Mouse (Mus musculus): ENCODE results near the gene Fam193a. TPM values are rescaled to one million over a fixed set of nuclear protein-coding genes. Genes with fewer than 3 reads are reported as not detected.

Fam193a gene
- polyA plus RNA-seq, 1 experiment: 130 TPM

- no peak overlapping the region for H3K27ac ChIP-seq (ENCODE audit: control insufficient read depth, insufficient read depth, low read length)
- H3K27me3 ChIP-seq (ENCODE audit: control insufficient read depth, insufficient read depth, low read length): no peaks in the 10 kb centered on the region
- DNase-seq: no peak
- H3K4me3 ChIP-seq (ENCODE audit: control insufficient read depth, insufficient read depth, low read length): no peak overlapping the region
- no peaks in the 10 kb centered on the region for H3K4me1 ChIP-seq (replicated peaks; ENCODE audit: control insufficient read depth, insufficient read depth, low read length)
- no peak for TF ChIP-seq POLR2A (IDR thresholded peaks at IDR 0.05; ENCODE audit: control insufficient read depth, extremely low read depth, insufficient read depth, low read length, poor library complexity)
- no peak for TF ChIP-seq CTCF (IDR thresholded peaks at IDR 0.05; ENCODE audit: borderline replicate concordance, control insufficient read depth, extremely low read depth, insufficient read depth, low read length, poor library complexity)
- H3K36me3 ChIP-seq (ENCODE audit: control insufficient read depth, insufficient read depth, low read length): no peaks in the 10 kb centered on the region
- whole genome bisulfite sequencing: 87% methylated on average over 6 of the region's 6 CpGs
Measured at GRCm38 (mm10) chr5:34487320-34488090, 117.8 kb downstream of the Fam193a start.

- H3K27me3 ChIP-seq (ENCODE audit: control insufficient read depth, insufficient read depth, low read length): no peaks in the 10 kb centered on the region
- H3K4me3 ChIP-seq (ENCODE audit: control insufficient read depth, insufficient read depth, low read length): no peak overlapping the region
- WGBS: 84% methylated on average over 6 of the region's 6 CpGs
- TF ChIP-seq CTCF (IDR thresholded peaks at IDR 0.05; ENCODE audit: borderline replicate concordance, control insufficient read depth, extremely low read depth, insufficient read depth, low read length, poor library complexity) (no peak), POLR2A (IDR thresholded peaks at IDR 0.05; ENCODE audit: control insufficient read depth, extremely low read depth, insufficient read depth, low read length, poor library complexity) (no peak)
- no peak for DNase-seq
- H3K27ac ChIP-seq (ENCODE audit: control insufficient read depth, insufficient read depth, low read length): no peak overlapping the region
- no peaks in the 10 kb centered on the region for H3K4me1 ChIP-seq (replicated peaks; ENCODE audit: control insufficient read depth, insufficient read depth, low read length)
- no peaks in the 10 kb centered on the region for H3K36me3 ChIP-seq (ENCODE audit: control insufficient read depth, insufficient read depth, low read length)
Measured at GRCm38 (mm10) chr5:34488741-34489417, 119.1 kb downstream of the Fam193a start.

DNA sequence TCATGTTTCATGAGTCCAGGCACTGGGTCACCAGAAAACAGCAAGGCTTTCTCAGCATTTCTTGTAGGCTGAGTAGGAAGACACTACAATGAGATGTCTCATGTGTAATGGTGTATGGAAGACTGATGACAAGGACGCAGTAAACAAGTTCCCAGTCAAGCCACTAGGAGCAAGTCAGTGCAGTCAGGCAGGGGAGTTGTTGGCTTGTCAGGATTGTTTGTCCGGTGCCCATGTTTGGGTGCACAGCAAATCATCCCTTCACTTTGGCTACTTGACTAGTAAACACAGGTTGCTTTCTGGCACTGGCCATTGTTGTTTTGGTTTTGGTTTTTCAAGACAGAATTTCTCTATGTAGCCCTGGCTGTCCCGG lies 119.7 kb downstream of the Fam193a start:
- DNase-seq: no peak
- WGBS: 97% methylated on average over 3 of the region's 3 CpGs
- Histone ChIP-seq H3K27ac (ENCODE audit: control insufficient read depth, insufficient read depth, low read length) (no peak overlapping the region), H3K36me3 (ENCODE audit: control insufficient read depth, insufficient read depth, low read length) (no peaks in the 10 kb centered on the region), H3K4me1 (replicated peaks; ENCODE audit: control insufficient read depth, insufficient read depth, low read length) (no peaks in the 10 kb centered on the region), H3K4me3 (ENCODE audit: control insufficient read depth, insufficient read depth, low read length) (no peak overlapping the region), H3K27me3 (ENCODE audit: control insufficient read depth, insufficient read depth, low read length) (no peaks in the 10 kb centered on the region)
- TF ChIP-seq POLR2A (IDR thresholded peaks at IDR 0.05; ENCODE audit: control insufficient read depth, extremely low read depth, insufficient read depth, low read length, poor library complexity): no peak
- TF ChIP-seq CTCF (IDR thresholded peaks at IDR 0.05; ENCODE audit: borderline replicate concordance, control insufficient read depth, extremely low read depth, insufficient read depth, low read length, poor library complexity): no peak

- DNase-seq: no peak
- 98% methylated on average over 6 of the region's 6 CpGs for WGBS
- Histone ChIP-seq H3K4me3 (ENCODE audit: control insufficient read depth, insufficient read depth, low read length) (no peak overlapping the region), H3K27ac (ENCODE audit: control insufficient read depth, insufficient read depth, low read length) (no peak overlapping the region), H3K27me3 (ENCODE audit: control insufficient read depth, insufficient read depth, low read length) (no peaks in the 10 kb centered on the region), H3K4me1 (replicated peaks; ENCODE audit: control insufficient read depth, insufficient read depth, low read length) (no peaks in the 10 kb centered on the region), H3K36me3 (ENCODE audit: control insufficient read depth, insufficient read depth, low read length) (no peaks in the 10 kb centered on the region)
- TF ChIP-seq POLR2A (IDR thresholded peaks at IDR 0.05; ENCODE audit: control insufficient read depth, extremely low read depth, insufficient read depth, low read length, poor library complexity) (no peak), CTCF (IDR thresholded peaks at IDR 0.05; ENCODE audit: borderline replicate concordance, control insufficient read depth, extremely low read depth, insufficient read depth, low read length, poor library complexity) (no peak)
Measured at GRCm38 (mm10) chr5:34496745-34497144, 127.0 kb downstream of the Fam193a start.

DNA sequence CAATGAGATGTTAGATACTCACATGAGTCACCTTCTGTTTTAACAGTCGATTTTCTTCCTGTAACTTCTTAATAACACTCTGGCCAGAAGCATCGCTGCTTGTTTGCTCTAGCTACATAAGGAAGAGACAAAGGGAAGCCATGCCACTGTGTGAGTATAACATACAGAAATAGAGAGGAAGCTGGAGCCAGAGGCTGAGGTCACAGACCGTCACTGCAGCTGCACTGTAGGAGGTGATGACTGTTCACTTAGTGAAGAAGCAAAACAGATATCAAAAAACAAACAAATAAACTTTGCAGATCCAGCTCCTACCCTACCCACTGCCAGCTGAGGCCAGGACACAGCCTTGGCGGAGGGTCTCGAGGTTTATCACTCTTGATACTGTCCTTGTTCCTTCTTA lies 131.2 kb downstream of the Fam193a start:
- Histone ChIP-seq H3K27ac (ENCODE audit: control insufficient read depth, insufficient read depth, low read length) (no peak overlapping the region), H3K4me3 (ENCODE audit: control insufficient read depth, insufficient read depth, low read length) (no peak overlapping the region), H3K4me1 (replicated peaks; ENCODE audit: control insufficient read depth, insufficient read depth, low read length) (no peaks in the 10 kb centered on the region), H3K27me3 (ENCODE audit: control insufficient read depth, insufficient read depth, low read length) (no peaks in the 10 kb centered on the region), H3K36me3 (ENCODE audit: control insufficient read depth, insufficient read depth, low read length) (no peaks in the 10 kb centered on the region)
- TF ChIP-seq CTCF (IDR thresholded peaks at IDR 0.05; ENCODE audit: borderline replicate concordance, control insufficient read depth, extremely low read depth, insufficient read depth, low read length, poor library complexity): no peak
- 89% methylated on average over 5 of the region's 5 CpGs for WGBS
- no peak for DNase-seq

DNA sequence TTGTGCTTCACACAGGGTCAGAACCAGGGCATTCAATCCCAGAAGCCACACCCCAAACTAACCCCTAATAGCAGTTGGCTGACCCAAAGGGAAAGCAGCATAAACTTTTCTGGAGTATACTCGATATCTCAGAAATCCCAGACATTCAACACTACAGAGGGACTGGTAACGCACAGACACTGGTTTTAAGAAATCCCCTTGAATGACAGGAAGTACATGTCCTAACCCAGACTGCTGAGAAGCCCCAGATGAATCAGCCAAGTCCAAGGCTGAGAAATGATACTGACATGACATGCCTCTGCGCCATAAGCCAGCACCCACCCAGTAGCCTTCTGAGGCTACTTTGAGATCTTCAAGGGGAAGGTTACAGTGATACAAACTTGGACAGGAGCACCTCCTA lies 131.9 kb downstream of the Fam193a start:
- no peak overlapping the region for H3K27ac ChIP-seq (ENCODE audit: control insufficient read depth, insufficient read depth, low read length)
- no peak overlapping the region for H3K4me3 ChIP-seq (ENCODE audit: control insufficient read depth, insufficient read depth, low read length)
- TF ChIP-seq CTCF (IDR thresholded peaks at IDR 0.05; ENCODE audit: borderline replicate concordance, control insufficient read depth, extremely low read depth, insufficient read depth, low read length, poor library complexity) (no peak), POLR2A (IDR thresholded peaks at IDR 0.05; ENCODE audit: control insufficient read depth, extremely low read depth, insufficient read depth, low read length, poor library complexity) (no peak)
- 92% methylated on average over 3 of the region's 3 CpGs for WGBS
- no peaks in the 10 kb centered on the region for H3K27me3 ChIP-seq (ENCODE audit: control insufficient read depth, insufficient read depth, low read length)
- H3K36me3 ChIP-seq (ENCODE audit: control insufficient read depth, insufficient read depth, low read length): no peaks in the 10 kb centered on the region
- H3K4me1 ChIP-seq (replicated peaks; ENCODE audit: control insufficient read depth, insufficient read depth, low read length): no peaks in the 10 kb centered on the region
- DNase-seq: no peak

Data from thymus, adult 2 months (tissue).